Mouse (Mus musculus): ENCODE data around the gene Nedd9.
A peak's percentile ranks its signal among the peaks of the same experiment; 100 is the strongest.

Gene Nedd9

GRCm38 (mm10) chr13:41491522-41491921 lies 4.4 kb upstream of the Nedd9 start:
- DNase-seq = no peak

GRCm38 (mm10) chr13:41490282-41490681 lies 3.1 kb upstream of the Nedd9 start:
- peak; percentile 11 for DNase-seq

GRCm38 (mm10) chr13:41489705-41490275 lies 2.6 kb upstream of the Nedd9 start:
- DNase-seq = peak; percentile 43

GRCm38 (mm10) chr13:41487409-41487743 lies 214 bp upstream of the Nedd9 start:
- DNase-seq = no peak

GRCm38 (mm10) chr13:41483966-41484365 lies 3.2 kb downstream of the Nedd9 start:
- no peak for DNase-seq

GRCm38 (mm10) chr13:41482408-41483011 lies 4.7 kb downstream of the Nedd9 start:
- peak; percentile 93 for DNase-seq

GRCm38 (mm10) chr13:41479737-41480435 lies 7.3 kb downstream of the Nedd9 start:
- no peak for DNase-seq

- peak; percentile 91 for DNase-seq
Observed at GRCm38 (mm10) chr13:41476216-41476615, 10.9 kb downstream of the Nedd9 start.

- no peak for DNase-seq
Observed at GRCm38 (mm10) chr13:41474365-41474764, 12.8 kb downstream of the Nedd9 start.

- DNase-seq = no peak
Observed at GRCm38 (mm10) chr13:41473504-41473903, 13.7 kb downstream of the Nedd9 start.

GRCm38 (mm10) chr13:41472878-41473424 lies 14.2 kb downstream of the Nedd9 start:
- no peak for DNase-seq

GRCm38 (mm10) chr13:41468277-41468676 lies 18.9 kb downstream of the Nedd9 start:
- DNase-seq = no peak

GRCm38 (mm10) chr13:41467036-41467435 lies 20.1 kb downstream of the Nedd9 start:
- no peak for DNase-seq

GRCm38 (mm10) chr13:41466616-41467015 lies 20.5 kb downstream of the Nedd9 start:
- DNase-seq = no peak

GRCm38 (mm10) chr13:41466191-41466590 lies 21.0 kb downstream of the Nedd9 start:
- DNase-seq = no peak

- DNase-seq = no peak
Observed at GRCm38 (mm10) chr13:41461418-41461817, 25.7 kb downstream of the Nedd9 start.

- DNase-seq = no peak
Observed at GRCm38 (mm10) chr13:41459683-41460286, 27.4 kb downstream of the Nedd9 start.

- DNase-seq = no peak
Observed at GRCm38 (mm10) chr13:41458709-41459108, 28.5 kb downstream of the Nedd9 start.

GRCm38 (mm10) chr13:41457798-41458390 lies 29.3 kb downstream of the Nedd9 start:
- DNase-seq = no peak

- no peak for DNase-seq
Observed at GRCm38 (mm10) chr13:41457030-41457797, 29.9 kb downstream of the Nedd9 start.

GRCm38 (mm10) chr13:41456292-41457029 lies 30.7 kb downstream of the Nedd9 start:
- peak; percentile 63 for DNase-seq
